Mouse (Mus musculus) lung, adult 2 months (tissue): ENCODE measurements around the gene Thumpd3.

ENCODE experiments used
- CTCF ChIP-seq: fragments of 200-500 bp; IDR thresholded peaks from 2 replicates; pipeline ENCODE4 v1.5.1; 2011; ENCODE audit warnings: mild to moderate bottlenecking, low read length, control low read depth; ENCODE audit not compliant: insufficient read depth
- POLR2A ChIP-seq: fragments of 200-500 bp; IDR thresholded peaks from 2 replicates; pipeline ENCODE4 v1.6.1; 2011; ENCODE audit warnings: low read depth, mild to moderate bottlenecking, control low read depth, low read length, borderline replicate concordance; ENCODE audit errors: extremely low read depth

GRCm38 (mm10) chr6:113078031-113078721 lies 32.2 kb downstream of the Thumpd3 start:
- TF ChIP-seq CTCF (no peak), POLR2A (no peak)
